Mouse (Mus musculus) C2C12 (cell line): Measurements from ENCODE around the gene Gm15217. TPM values are rescaled to one million over a fixed set of nuclear protein-coding genes. Genes with fewer than 3 reads are reported as not detected.

Source experiments
- H3K27me3 ChIP-seq: one replicate; pipeline ENCODE4 v1.6.1; 2011; ENCODE audit not compliant: control insufficient read depth, insufficient read depth, insufficient read length
- H3K36me3 ChIP-seq: one replicate; pipeline ENCODE4 v1.6.1; 2011; ENCODE audit not compliant: control insufficient read depth, insufficient read depth
- H3K4me3 ChIP-seq: one replicate; pipeline ENCODE4 v1.5.1; 2011; ENCODE audit warnings: mild to moderate bottlenecking, control low read depth; ENCODE audit not compliant: poor library complexity, insufficient read depth, severe bottlenecking
- H3K79me2 ChIP-seq: one replicate; pipeline ENCODE4 v1.6.1; 2011; ENCODE audit not compliant: control insufficient read depth, insufficient read depth
- H3K79me3 ChIP-seq: one replicate; pipeline ENCODE4 v1.6.1; 2011; ENCODE audit warnings: low read depth, control low read depth
- H3ac ChIP-seq: one replicate; pipeline ENCODE3; 2011; ENCODE audit warnings: low read depth; ENCODE audit not compliant: control insufficient read depth, insufficient read length
- CEBPB ChIP-seq: IDR thresholded peaks from one replicate; pipeline ENCODE4 v1.6.1; 2011; ENCODE audit warnings: low read depth, mild to moderate bottlenecking, control low read depth, moderate library complexity
- CTCF ChIP-seq: IDR thresholded peaks from one replicate; pipeline ENCODE4 v1.5.1; 2011; ENCODE audit not compliant: control insufficient read depth, insufficient read depth, insufficient read length
- FOSL1 ChIP-seq: IDR thresholded peaks from one replicate; pipeline ENCODE4 v1.8.0; 2011; ENCODE audit warnings: mild to moderate bottlenecking, low read length; ENCODE audit not compliant: poor library complexity, insufficient read depth, severe bottlenecking
- MAX ChIP-seq: IDR thresholded peaks from one replicate; pipeline ENCODE4 v1.6.1; 2011; ENCODE audit warnings: mild to moderate bottlenecking, control low read depth
- MYOD1 ChIP-seq: IDR thresholded peaks from one replicate; pipeline ENCODE4 v1.6.1; 2011; ENCODE audit warnings: low read depth; ENCODE audit not compliant: control insufficient read depth, insufficient read length
- MYOG ChIP-seq: IDR thresholded peaks from one replicate; pipeline ENCODE4 v1.6.1; 2011; ENCODE audit not compliant: control insufficient read depth, insufficient read length; ENCODE audit errors: extremely low read depth
- USF1 ChIP-seq: IDR thresholded peaks from one replicate; pipeline ENCODE4 v1.6.1; 2011; ENCODE audit warnings: low read depth, mild to moderate bottlenecking, control low read depth, moderate library complexity
- polyA plus RNA-seq: library from polyadenylated mRNA; unstranded; fragments of >200 nt; fragmentation: generic; extraction: Trizol; gene quantifications from one replicate; pipeline ENCODE4 v1.2.1, GENCODE M21; 2012; ENCODE audit warnings: missing spikeins

Gene Gm15217
- polyA plus RNA-seq, 1 experiment, result not detected

GRCm38 (mm10) chr14:46385701-46386477, 6.7 kb downstream of the Gm15217 start:
- no peak for TF ChIP-seq USF1
- TF ChIP-seq CTCF, result no peak
- Histone ChIP-seq H3K79me3 (no peaks in the 10 kb centered on the region), H3K27me3 (peaks cover 38% of the 10 kb centered on the region), H3K36me3 (no peaks in the 10 kb centered on the region), H3K4me3 (no peak overlapping the region), H3K79me2 (no peaks in the 10 kb centered on the region), H3ac (no peak overlapping the region)

GRCm38 (mm10) chr14:46386478-46387356, 7.5 kb downstream of the Gm15217 start:
- Histone ChIP-seq H3K79me3 (no peaks in the 10 kb centered on the region), H3K4me3 (no peak overlapping the region), H3K36me3 (no peaks in the 10 kb centered on the region), H3K79me2 (no peaks in the 10 kb centered on the region), H3K27me3 (peaks cover 38% of the 10 kb centered on the region), H3ac (no peak overlapping the region)
- TF ChIP-seq MYOG (no peak), USF1 (peak; percentile 36)

GRCm38 (mm10) chr14:46387357-46387671, 8.1 kb downstream of the Gm15217 start:
- H3K79me3 ChIP-seq, result no peaks in the 10 kb centered on the region
- no peaks in the 10 kb centered on the region for H3K36me3 ChIP-seq
- H3ac ChIP-seq, result no peak overlapping the region
- no peak overlapping the region for H3K4me3 ChIP-seq
- TF ChIP-seq CTCF (no peak), MYOG (no peak), MAX (no peak), FOSL1 (no peak), USF1 (no peak), MYOD1 (no peak), CEBPB (no peak)
- H3K79me2 ChIP-seq, result no peaks in the 10 kb centered on the region
- H3K27me3 ChIP-seq, result peaks cover 38% of the 10 kb centered on the region

GRCm38 (mm10) chr14:46387821-46388481, 8.7 kb downstream of the Gm15217 start:
- Histone ChIP-seq H3ac (no peak overlapping the region), H3K79me2 (no peaks in the 10 kb centered on the region), H3K27me3 (peaks cover 38% of the 10 kb centered on the region), H3K4me3 (no peak overlapping the region), H3K36me3 (no peaks in the 10 kb centered on the region), H3K79me3 (no peaks in the 10 kb centered on the region)
- TF ChIP-seq CTCF (no peak), FOSL1 (no peak), MAX (no peak), MYOD1 (no peak), CEBPB (no peak), USF1 (no peak), MYOG (no peak)

GRCm38 (mm10) chr14:46388636-46389035, 9.4 kb downstream of the Gm15217 start:
- H3K27me3 ChIP-seq, result peaks cover 38% of the 10 kb centered on the region
- H3K36me3 ChIP-seq, result no peaks in the 10 kb centered on the region
- TF ChIP-seq MAX (no peak), MYOG (no peak), MYOD1 (no peak), USF1 (no peak), FOSL1 (no peak), CEBPB (no peak), CTCF (no peak)
- no peaks in the 10 kb centered on the region for H3K79me3 ChIP-seq
- H3ac ChIP-seq, result no peak overlapping the region
- H3K4me3 ChIP-seq, result no peak overlapping the region
- H3K79me2 ChIP-seq, result no peaks in the 10 kb centered on the region
